Mouse (Mus musculus) C2C12 (cell line): ENCODE results near the gene Rbm12b1.

Experiments
- CTCF ChIP-seq: IDR thresholded peaks from one replicate; pipeline ENCODE4 v1.5.1; 2011; ENCODE audit not compliant: control insufficient read depth, insufficient read depth, insufficient read length
- FOSL1 ChIP-seq: IDR thresholded peaks from one replicate; pipeline ENCODE4 v1.8.0; 2011; ENCODE audit warnings: mild to moderate bottlenecking, low read length; ENCODE audit not compliant: poor library complexity, insufficient read depth, severe bottlenecking
- MAX ChIP-seq: IDR thresholded peaks from one replicate; pipeline ENCODE4 v1.6.1; 2011; ENCODE audit warnings: mild to moderate bottlenecking, control low read depth
- MYOD1 ChIP-seq: IDR thresholded peaks from one replicate; pipeline ENCODE4 v1.6.1; 2011; ENCODE audit warnings: low read depth; ENCODE audit not compliant: control insufficient read depth, insufficient read length

- TF ChIP-seq CTCF (no peak), MAX (peak; percentile 46), FOSL1 (no peak), MYOD1 (no peak)
Measured at GRCm38 (mm10) chr4:12171318-12172091, 31.4 kb downstream of the Rbm12b1 start, which contains the start of gene Fam92a.
